Mouse (Mus musculus) heart, embryonic 16.5 days (tissue): ENCODE data around the gene Yif1a. TPM values are rescaled to one million over a fixed set of nuclear protein-coding genes. Genes with fewer than 3 reads are reported as not detected.

Source experiments
- ATAC-seq: fragments of 200-750 bp; cut with Nextera tagmentation; replicated peaks from 2 replicates; pipeline ENCODE4 v1.8.0; 2017; ENCODE audit warnings: moderate number of reproducible peaks; ENCODE audit not compliant: insufficient read depth, low FRiP score; ENCODE audit errors: extremely low read depth
- H3K27ac ChIP-seq: fragments of 300-500 bp; sonication (generic); 2 replicates; pipeline ENCODE4 v1.5.1; 2014; ENCODE audit warnings: mild to moderate bottlenecking, low read length, control low read depth, moderate library complexity
- H3K27me3 ChIP-seq: fragments of 300-500 bp; sonication (generic); 2 replicates; pipeline ENCODE4 v1.6.1; 2014; ENCODE audit warnings: low read length, mixed read lengths; ENCODE audit not compliant: control insufficient read depth, insufficient read depth
- H3K36me3 ChIP-seq: fragments of 300-500 bp; sonication (generic); 2 replicates; pipeline ENCODE4 v1.6.1; 2014; ENCODE audit not compliant: control insufficient read depth, insufficient read depth
- H3K4me1 ChIP-seq: fragments of 300-500 bp; sonication (generic); 2 replicates; pipeline ENCODE4 v1.6.1; 2014; ENCODE audit warnings: low read length, mixed read lengths; ENCODE audit not compliant: control insufficient read depth, insufficient read depth
- H3K4me2 ChIP-seq: fragments of 300-500 bp; sonication (generic); 2 replicates; pipeline ENCODE4 v1.6.1; 2014; ENCODE audit warnings: low read depth, mild to moderate bottlenecking, control low read depth, low read length
- H3K4me3 ChIP-seq: fragments of 300-500 bp; sonication (generic); 2 replicates; pipeline ENCODE4 v1.5.1; 2014; ENCODE audit warnings: mild to moderate bottlenecking, control low read depth, low read length
- H3K9ac ChIP-seq: fragments of 300-500 bp; sonication (generic); 2 replicates; pipeline ENCODE4 v1.6.1; 2014; ENCODE audit warnings: low read length, control low read depth
- H3K9me3 ChIP-seq: fragments of 300-500 bp; sonication (generic); replicated peaks from 2 replicates; pipeline ENCODE4 v1.6.1; 2016; ENCODE audit warnings: low read length; ENCODE audit not compliant: control insufficient read depth
- WGBS: fragments of 180-500 bp; shearing (Covaris S2); extraction: QIAGEN DNeasy Blood & Tissue Kit; methylation state at CpG from one replicate; pipeline ENCODE4 v1.1.7; 2014; 5-methylcytosine and 5-hydroxymethylcytosine counted together
- polyA plus RNA-seq: library from polyadenylated mRNA; unstranded; fragments of >200 nt; fragmentation: Nextera tagmentation; extraction: Ambion mirVana; gene quantifications from 2 replicates; pipeline ENCODE4 v1.2.1, GENCODE M21; 2015

Gene Yif1a
- polyA plus RNA-seq, 1 experiment from 2014 or later, result 94.1 TPM

DNA sequence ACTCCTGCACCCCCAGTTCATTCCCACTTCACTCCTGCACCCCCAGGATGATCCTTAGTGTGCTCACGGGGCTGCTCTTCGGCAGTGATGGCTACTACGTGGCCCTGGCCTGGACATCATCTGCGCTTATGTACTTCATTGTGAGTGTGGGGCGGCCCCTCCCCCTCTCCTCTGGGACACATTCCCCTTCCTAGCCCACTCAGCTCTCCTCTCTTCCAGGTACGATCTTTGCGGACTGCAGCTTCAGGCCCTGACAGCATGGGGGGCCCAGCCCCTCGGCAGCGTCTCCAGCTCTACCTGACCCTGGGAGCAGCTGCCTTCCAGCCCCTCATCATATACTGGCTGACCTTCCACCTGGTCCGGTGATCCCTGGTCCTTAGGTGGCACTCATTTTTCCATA, 3.7 kb downstream of the Yif1a start:
- no peaks in the 10 kb centered on the region for H3K36me3 ChIP-seq
- H3K9me3 ChIP-seq, result no peaks in the 10 kb centered on the region
- H3K9ac ChIP-seq, result no peak overlapping the region
- no peak overlapping the region for H3K4me2 ChIP-seq
- WGBS, result 86% methylated on average over 10 of the region's 10 CpGs
- peaks cover 19% of the 10 kb centered on the region for H3K4me1 ChIP-seq
- H3K27me3 ChIP-seq, result no peaks in the 10 kb centered on the region
- no peak overlapping the region for H3K4me3 ChIP-seq
- H3K27ac ChIP-seq, result no peak overlapping the region
- ATAC-seq, result no peak

DNA sequence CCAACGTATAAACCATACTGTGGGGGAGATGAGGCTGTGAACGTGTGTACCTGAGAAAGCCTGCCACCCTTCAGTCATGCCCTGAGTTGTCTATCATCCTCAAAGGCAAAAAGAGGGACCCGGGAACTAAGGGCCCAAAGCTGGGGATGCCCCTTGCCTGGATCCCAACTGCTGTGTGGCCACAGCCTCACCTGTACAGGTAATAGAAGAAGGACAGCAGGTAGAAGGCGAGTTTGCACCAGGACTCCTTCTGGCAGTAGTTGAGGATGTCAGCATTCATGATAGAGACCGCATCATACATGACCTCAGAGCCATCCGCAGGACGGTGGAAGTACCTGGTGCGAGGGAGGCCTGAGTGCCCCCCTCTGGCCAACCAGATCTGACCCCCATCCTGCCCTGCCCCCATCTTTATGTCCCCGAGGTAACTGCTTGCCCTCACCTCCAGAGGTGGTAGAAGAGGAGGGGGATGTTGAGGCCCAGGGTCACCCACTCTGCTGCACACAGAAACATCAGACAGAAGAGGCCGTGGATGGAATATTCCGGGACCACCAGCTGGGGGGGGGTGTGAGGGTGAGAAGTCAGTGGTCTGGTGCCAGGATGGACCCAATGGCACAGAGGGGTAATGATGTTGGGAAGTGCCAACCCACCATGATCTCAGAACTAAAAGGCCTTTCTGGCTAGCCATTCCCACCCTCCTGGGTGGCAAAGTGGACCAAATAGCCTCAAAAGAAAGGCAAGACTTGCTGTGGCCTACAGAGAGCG, 5.3 kb downstream of the Yif1a start:
- Histone ChIP-seq H3K36me3 (no peaks in the 10 kb centered on the region), H3K27me3 (no peaks in the 10 kb centered on the region), H3K4me1 (peaks cover 23% of the 10 kb centered on the region), H3K4me3 (no peak overlapping the region), H3K4me2 (no peak overlapping the region), H3K27ac (no peak overlapping the region), H3K9ac (no peak overlapping the region), H3K9me3 (no peaks in the 10 kb centered on the region)
- 64% methylated on average over 12 of the region's 12 CpGs for WGBS
- no peak for ATAC-seq

DNA sequence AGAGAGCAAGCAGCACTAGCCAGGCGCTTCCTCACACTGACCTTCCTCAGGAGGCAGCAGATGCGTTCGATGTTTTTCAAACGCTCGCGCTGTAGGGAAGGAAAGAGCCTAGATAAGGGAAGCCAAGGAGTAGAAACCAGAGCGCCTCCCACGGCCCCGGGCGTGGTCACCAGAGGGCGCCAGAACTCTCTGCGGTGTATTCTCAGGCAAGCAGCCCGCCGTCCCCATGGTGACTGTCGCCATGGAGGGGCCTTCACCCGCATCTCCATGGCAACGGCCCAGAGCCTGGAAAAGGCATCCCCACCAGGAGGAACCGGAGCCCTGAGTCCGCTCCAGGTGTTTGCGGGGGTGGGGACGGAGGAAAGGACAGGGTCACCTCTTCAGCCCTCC, 5.9 kb downstream of the Yif1a start:
- no peak overlapping the region for H3K4me2 ChIP-seq
- no peak overlapping the region for H3K9ac ChIP-seq
- H3K36me3 ChIP-seq, result no peaks in the 10 kb centered on the region
- peaks cover 21% of the 10 kb centered on the region for H3K4me1 ChIP-seq
- under 1% methylated on average over 21 of the region's 21 CpGs for WGBS
- H3K9me3 ChIP-seq, result no peaks in the 10 kb centered on the region
- no peaks in the 10 kb centered on the region for H3K27me3 ChIP-seq
- no peak overlapping the region for H3K4me3 ChIP-seq
- no peak overlapping the region for H3K27ac ChIP-seq
- ATAC-seq, result peak; percentile 65

DNA sequence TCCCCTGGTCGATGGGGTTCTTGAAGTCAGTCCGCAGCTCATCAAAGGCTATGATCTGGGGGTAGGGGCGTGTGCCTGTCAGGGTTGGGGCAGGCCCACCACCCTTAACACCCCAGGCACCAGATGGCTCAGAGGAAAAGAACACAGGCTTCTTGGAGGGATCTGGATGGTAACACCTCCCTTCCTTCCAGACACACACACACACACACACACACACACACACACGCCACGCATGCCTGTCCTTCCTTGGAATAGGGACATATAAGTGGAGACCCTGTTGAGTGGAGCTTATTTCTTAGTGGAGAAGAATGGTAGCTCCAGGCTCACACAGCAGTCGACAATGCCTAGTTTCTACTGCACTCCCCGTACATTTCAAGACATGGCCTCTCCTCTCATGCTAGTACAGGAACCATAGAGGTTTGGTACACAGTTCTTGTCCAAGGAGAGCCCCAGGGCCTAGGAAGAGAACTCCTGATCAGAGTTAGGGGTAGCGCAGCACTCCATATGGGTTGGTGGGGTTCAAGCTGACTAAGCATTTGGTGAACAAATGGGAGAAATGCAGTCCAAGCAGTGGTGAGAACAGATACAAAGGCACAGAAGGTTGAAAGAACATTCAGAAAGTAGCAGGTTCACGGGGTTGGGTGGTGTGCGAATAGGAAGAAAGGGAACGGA, 6.5 kb downstream of the Yif1a start:
- Histone ChIP-seq H3K9ac (no peak overlapping the region), H3K27me3 (no peaks in the 10 kb centered on the region), H3K4me3 (no peak overlapping the region), H3K4me2 (no peak overlapping the region), H3K9me3 (no peaks in the 10 kb centered on the region), H3K27ac (no peak overlapping the region), H3K4me1 (peaks cover 20% of the 10 kb centered on the region), H3K36me3 (peaks cover under 1% of the 10 kb centered on the region)
- no peak for ATAC-seq
- WGBS, result 45% methylated on average over 11 of the region's 11 CpGs

DNA sequence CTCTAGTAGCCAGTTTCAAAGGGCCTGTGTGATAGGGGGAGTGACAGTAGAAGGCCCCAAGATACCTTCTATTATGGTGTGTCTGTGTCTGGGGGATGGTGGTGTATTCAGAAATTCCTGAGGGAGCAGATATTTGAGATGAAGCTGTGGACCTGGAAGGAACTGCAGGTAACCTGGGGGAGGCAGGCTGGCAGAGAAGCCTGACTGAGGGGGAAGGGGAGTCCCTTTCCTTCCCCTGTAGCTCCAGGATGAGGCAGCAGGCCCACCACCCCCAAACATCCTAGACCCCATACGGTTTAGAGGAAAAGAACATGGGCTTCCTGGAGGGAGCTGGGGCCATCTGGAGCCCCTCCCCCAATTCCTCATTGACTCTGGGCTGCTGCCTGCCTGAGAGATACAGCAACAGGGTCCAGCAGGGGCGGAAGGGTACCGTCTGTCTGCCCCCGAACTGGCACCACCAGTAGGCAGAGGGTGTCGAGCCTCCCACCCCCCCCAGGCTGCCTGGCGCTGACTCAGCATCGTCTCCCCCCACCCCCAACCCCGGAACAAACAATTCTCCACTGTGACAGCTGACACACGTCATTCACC, 7.6 kb downstream of the Yif1a start:
- ATAC-seq, result no peak
- Histone ChIP-seq H3K4me2 (no peak overlapping the region), H3K9ac (no peak overlapping the region), H3K9me3 (no peaks in the 10 kb centered on the region), H3K27ac (no peak overlapping the region), H3K4me1 (peaks cover 23% of the 10 kb centered on the region), H3K36me3 (peaks cover 8% of the 10 kb centered on the region), H3K27me3 (no peaks in the 10 kb centered on the region), H3K4me3 (no peak overlapping the region)
- WGBS, result 5% methylated on average over 9 of the region's 9 CpGs

DNA sequence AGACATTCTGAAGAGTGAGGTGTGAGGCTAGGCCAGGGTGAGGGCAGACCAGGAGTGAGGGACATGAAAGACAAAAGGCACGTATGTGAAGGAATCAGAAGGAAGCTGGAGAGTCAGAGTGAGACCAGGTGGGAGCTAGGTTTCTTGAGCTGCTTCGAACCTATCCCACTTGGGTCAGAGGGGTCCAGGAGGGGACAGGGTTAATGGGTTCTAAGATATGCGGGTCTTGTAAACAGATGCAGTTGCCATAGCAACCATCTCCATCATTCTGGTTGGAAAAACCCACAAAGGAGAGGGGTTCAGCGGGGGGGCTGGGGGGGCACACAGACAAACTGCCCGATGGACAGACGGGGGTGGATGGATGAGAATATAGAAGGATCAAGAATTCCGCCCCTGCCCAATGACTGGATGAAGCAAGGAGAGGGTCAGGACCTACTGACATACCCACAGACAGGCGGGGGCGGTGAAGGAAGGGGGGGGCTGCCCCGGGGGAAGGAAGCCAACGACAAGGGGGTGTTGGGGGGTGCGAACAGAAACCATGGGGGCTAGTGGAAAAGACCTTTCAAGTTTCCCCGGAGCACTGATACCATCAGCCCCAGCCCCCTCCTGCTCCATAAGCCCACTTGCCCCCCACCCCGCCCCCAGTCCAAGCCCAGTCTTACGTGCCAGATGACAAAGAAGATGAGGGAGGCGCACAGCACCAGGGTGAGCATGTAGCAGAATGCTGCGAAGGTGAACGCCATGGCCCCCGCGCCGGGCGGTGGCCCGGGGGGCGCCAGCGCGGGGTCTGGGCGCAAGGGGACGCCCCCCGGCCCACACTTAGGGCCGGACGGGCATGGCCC, 9.4 kb downstream of the Yif1a start:
- Histone ChIP-seq H3K9me3 (no peaks in the 10 kb centered on the region), H3K9ac (peak overlapping the region; percentile 79), H3K4me2 (peak overlapping the region; percentile 89), H3K36me3 (peaks cover 21% of the 10 kb centered on the region), H3K27ac (no peak overlapping the region), H3K27me3 (no peaks in the 10 kb centered on the region), H3K4me1 (peaks cover 23% of the 10 kb centered on the region), H3K4me3 (peak overlapping the region; percentile 56)
- WGBS, result 5% methylated on average over 30 of the region's 31 CpGs
- ATAC-seq, result peak; percentile 1; the same call in 1 of the 2 replicates

DNA sequence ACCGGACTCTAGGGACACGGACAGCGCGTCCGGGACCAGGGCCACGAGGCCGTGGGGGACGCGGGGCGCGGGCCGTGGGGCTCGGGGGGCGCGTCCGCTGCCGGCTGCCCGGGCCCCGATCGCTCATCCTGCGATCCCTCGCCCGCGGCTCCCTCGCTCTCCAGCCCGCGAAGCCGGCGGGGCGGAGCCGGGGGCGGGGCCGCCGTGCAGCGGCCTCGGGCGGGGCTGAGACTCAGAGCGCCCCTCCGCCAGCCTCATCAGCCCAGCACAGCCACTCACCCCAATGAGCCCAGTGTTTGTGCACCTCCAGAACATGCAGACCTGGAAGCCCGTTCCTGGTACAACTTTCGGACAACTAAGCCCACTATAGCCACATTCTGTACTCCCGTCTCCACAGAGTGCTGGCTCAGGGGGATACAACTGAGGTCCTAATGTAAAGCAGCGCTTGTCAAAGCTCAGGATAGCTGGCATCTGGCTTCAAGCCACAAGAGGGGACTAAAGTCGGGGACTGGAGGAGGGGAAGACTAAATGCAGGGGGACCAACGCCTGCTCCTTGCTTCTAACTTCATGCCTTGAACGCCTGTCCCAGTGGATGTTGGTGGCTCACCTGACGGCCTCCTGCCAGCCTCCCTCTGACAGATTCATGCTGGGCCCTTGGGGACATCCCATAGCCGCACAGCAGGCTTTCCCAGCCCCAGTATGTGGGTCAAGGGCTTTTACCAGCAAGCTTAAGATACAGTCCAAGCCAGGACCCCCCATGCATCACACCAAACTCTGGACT, 10.2 kb downstream of the Yif1a start, which contains the start of gene Cnih2:
TSS of gene Cnih2 (minus strand) at position 159 of the 781 bp plus-strand sequence.
- peak; percentile 56; the same call in 1 of the 2 replicates for ATAC-seq
- Histone ChIP-seq H3K9ac (peak within 1 kb of the TSS; percentile 79), H3K4me1 (peaks cover 23% of the 10 kb centered on the region), H3K9me3 (no peaks in the 10 kb centered on the region), H3K4me3 (peak within 1 kb of the TSS; percentile 56), H3K27me3 (no peaks in the 10 kb centered on the region), H3K36me3 (peaks cover 27% of the 10 kb centered on the region), H3K27ac (no peak within 1 kb of the TSS), H3K4me2 (peak within 1 kb of the TSS; percentile 89)
- 4% methylated on average over 48 of the region's 48 CpGs for WGBS

DNA sequence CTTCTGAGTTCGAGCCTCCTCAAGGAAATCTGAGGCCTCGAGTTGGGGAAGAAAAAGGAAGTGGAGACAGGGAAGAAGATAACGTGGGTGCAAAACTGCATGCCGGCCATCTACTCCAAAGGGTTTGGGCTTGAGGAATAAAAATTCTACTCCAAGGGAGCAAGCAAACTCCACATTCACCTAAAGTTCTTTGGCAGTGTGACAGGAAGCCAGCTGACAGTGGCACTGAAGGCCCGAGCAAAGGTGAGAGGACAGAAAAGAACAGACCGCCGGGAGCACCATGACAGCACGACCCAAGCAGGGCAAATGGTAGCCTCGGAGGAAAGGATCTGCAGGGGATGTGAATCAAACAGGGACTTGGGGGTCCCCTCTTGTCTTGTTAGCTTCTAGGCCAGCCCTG, 17.7 kb downstream of the Yif1a start:
- peaks cover 41% of the 10 kb centered on the region for H3K36me3 ChIP-seq
- 5% methylated on average over 9 of the region's 9 CpGs for WGBS
- ATAC-seq, result no peak
- H3K27ac ChIP-seq, result peak overlapping the region; percentile 89
- peak overlapping the region; percentile 93 for H3K4me2 ChIP-seq
- H3K4me3 ChIP-seq, result peak overlapping the region; percentile 79
- H3K4me1 ChIP-seq, result peaks cover 11% of the 10 kb centered on the region
- H3K27me3 ChIP-seq, result no peaks in the 10 kb centered on the region
- H3K9me3 ChIP-seq, result no peaks in the 10 kb centered on the region
- H3K9ac ChIP-seq, result peak overlapping the region; percentile 96
